Mouse (Mus musculus) lung, postnatal 0 days (tissue): ENCODE measurements around the gene Cnga1. TPM values are rescaled to one million over a fixed set of nuclear protein-coding genes. Genes with fewer than 3 reads are reported as not detected.
A peak's percentile ranks its signal among the peaks of the same experiment; 100 is the strongest.

Experiments
- ATAC-seq: fragments of 200-750 bp; cut with Nextera tagmentation; 2 replicates; pipeline ENCODE4 v1.8.0; 2017; ENCODE audit warnings: moderate library complexity
- DNase-seq: peaks from one replicate; pipeline ENCODE4 v3.0.0-alpha.2; 2016; ENCODE audit warnings: low spot score
- H3K27ac ChIP-seq: fragments of 300-500 bp; sonication (generic); 2 replicates; pipeline ENCODE4 v1.5.1; 2014; ENCODE audit warnings: antibody characterized with exemption, mild to moderate bottlenecking, low read length, mixed read lengths
- H3K27me3 ChIP-seq: fragments of 300-500 bp; sonication (generic); replicated peaks from 2 replicates; pipeline ENCODE4 v1.6.1; 2014; ENCODE audit warnings: low read length, mixed read lengths; ENCODE audit not compliant: insufficient read depth
- H3K36me3 ChIP-seq: fragments of 300-500 bp; sonication (generic); 2 replicates; pipeline ENCODE4 v1.6.1; 2014; ENCODE audit warnings: low read length, mixed read lengths; ENCODE audit not compliant: insufficient read depth
- H3K4me1 ChIP-seq: fragments of 300-500 bp; sonication (generic); 2 replicates; pipeline ENCODE4 v1.6.1; 2014; ENCODE audit warnings: antibody characterized with exemption, low read depth, low read length, mixed read lengths; ENCODE audit not compliant: insufficient read depth
- H3K4me2 ChIP-seq: fragments of 300-500 bp; sonication (generic); replicated peaks from 2 replicates; pipeline ENCODE4 v1.6.1; 2014; ENCODE audit warnings: low read depth, mild to moderate bottlenecking, low read length, moderate library complexity, mixed read lengths
- H3K4me3 ChIP-seq: fragments of 300-500 bp; sonication (generic); 2 replicates; pipeline ENCODE4 v1.5.1; 2014; ENCODE audit warnings: low read depth, low read length
- H3K9ac ChIP-seq: fragments of 300-500 bp; sonication (generic); replicated peaks from 2 replicates; pipeline ENCODE4 v1.6.1; 2014; ENCODE audit warnings: low read depth, mild to moderate bottlenecking
- H3K9me3 ChIP-seq: fragments of 300-500 bp; sonication (generic); 2 replicates; pipeline ENCODE4 v1.6.1; 2016; ENCODE audit warnings: low read length, mixed read lengths
- CTCF ChIP-seq: IDR thresholded peaks from 2 replicates; pipeline ENCODE4 v1.5.1; 2016; ENCODE audit warnings: antibody characterized with exemption, mild to moderate bottlenecking
- EP300 ChIP-seq: IDR thresholded peaks from 2 replicates; pipeline ENCODE4 v1.6.1; 2016; ENCODE audit warnings: antibody characterized with exemption, mild to moderate bottlenecking, control low read depth
- WGBS: fragments of 180-500 bp; shearing (Covaris S2); extraction: QIAGEN DNeasy Blood & Tissue Kit; methylation state at CpG from one replicate; pipeline ENCODE4 v1.1.7; 2014; 5-methylcytosine and 5-hydroxymethylcytosine counted together
- polyA plus RNA-seq: library from polyadenylated mRNA; unstranded; fragments of >200 nt; fragmentation: Nextera tagmentation; extraction: Ambion mirVana; gene quantifications from 2 replicates; pipeline ENCODE4 v1.2.1, GENCODE M21; 2015

Cnga1 gene
- polyA plus RNA-seq, 1 experiment from 2014 or later: not detected

DNA sequence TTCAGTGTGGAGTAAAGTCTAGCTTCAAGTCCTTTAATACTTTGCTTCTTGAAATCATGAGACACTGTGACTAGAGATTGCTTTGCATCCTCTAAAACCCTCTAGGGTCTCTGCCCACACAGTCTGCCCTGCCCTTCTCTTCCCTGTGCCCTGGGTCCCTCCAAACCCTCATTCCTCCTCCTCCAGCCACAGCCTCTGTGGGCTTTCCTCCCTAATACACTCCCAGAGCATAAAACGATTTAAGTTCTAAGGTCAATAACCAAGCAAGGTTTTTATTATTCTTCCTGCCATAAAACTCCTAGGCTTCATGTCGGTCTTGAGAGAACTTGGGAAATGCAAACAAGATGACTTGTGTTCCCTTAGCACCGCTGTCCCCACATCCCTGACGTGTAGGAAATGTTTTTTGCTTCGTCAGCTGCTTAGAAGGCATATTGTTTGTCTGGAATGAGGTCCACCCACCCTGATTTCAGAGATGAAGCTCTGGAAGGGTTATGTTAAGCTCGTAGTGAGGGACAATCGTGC is 12.3 kb upstream of the Cnga1 start:
- no peaks in the 10 kb centered on the region for H3K9me3 ChIP-seq
- H3K4me3 ChIP-seq: no peak overlapping the region
- 54% methylated on average over 7 of the region's 7 CpGs for WGBS
- no peak for DNase-seq
- no peaks in the 10 kb centered on the region for H3K4me1 ChIP-seq
- H3K9ac ChIP-seq: no peak overlapping the region
- no peak overlapping the region for H3K27ac ChIP-seq
- no peaks in the 10 kb centered on the region for H3K36me3 ChIP-seq
- H3K4me2 ChIP-seq: no peak overlapping the region
- no peaks in the 10 kb centered on the region for H3K27me3 ChIP-seq
- TF ChIP-seq EP300 (no peak), CTCF (no peak)
- no peak for ATAC-seq

- no peak overlapping the region for H3K4me2 ChIP-seq
- H3K4me3 ChIP-seq: no peak overlapping the region
- H3K4me1 ChIP-seq: no peaks in the 10 kb centered on the region
- ATAC-seq (no peak), DNase-seq (no peak)
- H3K27ac ChIP-seq: no peak overlapping the region
- H3K36me3 ChIP-seq: no peaks in the 10 kb centered on the region
- 36% methylated on average over 10 of the region's 10 CpGs for WGBS
- H3K9ac ChIP-seq: no peak overlapping the region
- no peaks in the 10 kb centered on the region for H3K9me3 ChIP-seq
- no peaks in the 10 kb centered on the region for H3K27me3 ChIP-seq
- TF ChIP-seq CTCF (no peak), EP300 (no peak)
Observed at GRCm38 (mm10) chr5:72653068-72653674, 9.1 kb upstream of the Cnga1 start.

DNA sequence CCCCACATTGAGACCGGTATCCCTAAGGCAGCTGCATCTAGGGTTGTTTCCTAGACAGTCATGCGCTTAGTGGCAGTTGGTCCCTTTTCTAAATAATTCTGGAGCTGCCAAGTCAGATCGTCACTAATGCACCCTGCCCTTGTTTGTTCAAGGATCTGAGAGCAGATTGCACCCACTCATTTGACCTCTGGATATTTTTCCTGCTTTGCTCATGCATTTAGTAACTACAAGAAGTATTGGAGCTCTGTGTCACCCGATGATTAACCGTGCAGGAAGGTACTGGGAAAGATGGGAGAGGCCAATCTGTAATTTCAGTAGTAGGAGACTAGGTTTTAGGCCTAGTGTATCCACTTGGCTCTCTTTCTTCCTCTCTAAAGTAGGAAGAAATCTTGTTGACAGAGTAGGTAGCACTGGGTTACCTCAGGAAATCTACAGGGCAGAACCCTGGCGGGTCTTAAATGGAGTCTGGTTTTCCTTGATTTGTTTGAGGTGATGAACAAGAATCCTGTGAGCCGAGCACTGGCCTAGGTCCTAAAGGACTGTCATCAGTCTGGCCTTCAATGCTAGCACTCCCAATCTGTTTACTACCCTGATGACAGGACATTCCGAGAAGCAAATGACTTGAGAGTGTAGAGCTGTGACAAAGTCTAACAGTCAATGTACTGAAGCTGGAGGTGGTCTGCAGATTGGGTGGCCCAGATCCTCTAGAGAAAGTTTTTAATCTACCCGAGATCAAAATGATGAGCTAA is 5.1 kb upstream of the Cnga1 start:
- Histone ChIP-seq H3K9ac (no peak overlapping the region), H3K27ac (no peak overlapping the region), H3K36me3 (no peaks in the 10 kb centered on the region), H3K4me3 (no peak overlapping the region), H3K27me3 (no peaks in the 10 kb centered on the region), H3K4me2 (peak overlapping the region; percentile 79; the same call in 1 of the 2 replicates), H3K9me3 (no peaks in the 10 kb centered on the region), H3K4me1 (no peaks in the 10 kb centered on the region)
- no peak for TF ChIP-seq CTCF
- TF ChIP-seq EP300: no peak
- DNase-seq: peak; percentile 47
- no peak for ATAC-seq
- WGBS: 64% methylated on average over 9 of the region's 9 CpGs

DNA sequence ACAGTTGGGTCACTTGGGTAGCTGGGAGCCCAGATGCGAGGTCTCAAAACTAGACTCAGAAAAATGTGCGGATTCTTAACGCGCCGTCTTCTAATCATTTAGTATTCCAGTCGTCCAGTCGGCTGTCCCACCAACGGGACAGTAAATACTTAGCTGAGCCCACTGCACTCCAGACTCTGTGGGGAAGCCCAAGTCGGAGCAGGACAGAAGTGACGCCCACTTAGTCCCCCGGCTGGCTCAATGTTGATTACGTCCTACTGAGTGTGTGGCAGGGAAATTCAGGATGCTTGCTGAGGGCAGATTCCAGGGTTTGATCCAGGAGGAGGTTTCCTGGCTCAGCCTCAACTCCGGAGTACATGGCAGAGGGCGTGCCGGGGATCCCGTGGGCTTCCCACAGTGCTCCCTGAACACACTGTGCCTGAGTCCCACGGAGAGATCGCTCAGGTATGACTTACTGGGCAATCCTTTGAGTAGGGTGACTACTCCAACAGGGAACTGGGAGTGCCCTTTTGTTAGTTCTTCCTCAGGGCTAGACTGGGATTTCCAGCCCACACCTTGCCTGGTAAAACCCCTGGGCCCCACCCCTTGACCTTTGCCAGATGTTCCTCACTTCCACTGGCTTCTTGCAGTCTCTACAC is 4.0 kb upstream of the Cnga1 start:
- H3K27me3 ChIP-seq: no peaks in the 10 kb centered on the region
- H3K27ac ChIP-seq: peak overlapping the region; percentile 59
- peak overlapping the region; percentile 39; the same call in 1 of the 2 replicates for H3K9ac ChIP-seq
- DNase-seq (peak; percentile 44), ATAC-seq (peak; percentile 36)
- TF ChIP-seq EP300: no peak
- no peak for TF ChIP-seq CTCF
- peak overlapping the region; percentile 48 for H3K4me3 ChIP-seq
- H3K9me3 ChIP-seq: no peaks in the 10 kb centered on the region
- no peaks in the 10 kb centered on the region for H3K4me1 ChIP-seq
- peak overlapping the region; percentile 79 for H3K4me2 ChIP-seq
- WGBS: 4% methylated on average over 18 of the region's 18 CpGs
- H3K36me3 ChIP-seq: no peaks in the 10 kb centered on the region

- under 1% methylated on average over 25 of the region's 25 CpGs for WGBS
- no peaks in the 10 kb centered on the region for H3K9me3 ChIP-seq
- no peaks in the 10 kb centered on the region for H3K4me1 ChIP-seq
- no peaks in the 10 kb centered on the region for H3K27me3 ChIP-seq
- H3K27ac ChIP-seq: peak within 1 kb of the TSS; percentile 59
- peak; percentile 39 for TF ChIP-seq CTCF
- TF ChIP-seq EP300: no peak
- H3K36me3 ChIP-seq: no peaks in the 10 kb centered on the region
- peak within 1 kb of the TSS; percentile 39; the same call in 1 of the 2 replicates for H3K9ac ChIP-seq
- peak within 1 kb of the TSS; percentile 48 for H3K4me3 ChIP-seq
- peak; percentile 95 for ATAC-seq
- peak; percentile 92 for DNase-seq
- H3K4me2 ChIP-seq: peak within 1 kb of the TSS; percentile 79
Observed at GRCm38 (mm10) chr5:72647418-72647907, 3.4 kb upstream of the Cnga1 start, which contains the start of gene Nipal1. Gene Nipal1, plus strand, starts transcription at chr5:72647795.

GRCm38 (mm10) chr5:72646996-72647395 is 2.9 kb upstream of the Cnga1 start:
- H3K9me3 ChIP-seq: no peaks in the 10 kb centered on the region
- no peaks in the 10 kb centered on the region for H3K36me3 ChIP-seq
- peak overlapping the region; percentile 32; the same call in 1 of the 2 replicates for H3K27ac ChIP-seq
- peak overlapping the region; percentile 48 for H3K4me3 ChIP-seq
- DNase-seq (peak; percentile 45), ATAC-seq (peak; percentile 10)
- no peaks in the 10 kb centered on the region for H3K27me3 ChIP-seq
- WGBS: 23% methylated on average over 10 of the region's 10 CpGs
- TF ChIP-seq EP300 (no peak), CTCF (no peak)
- no peaks in the 10 kb centered on the region for H3K4me1 ChIP-seq
- 0 out of 2 replicates have a peak overlapping the region, but pooled peaks have one; percentile 39 for H3K9ac ChIP-seq
- H3K4me2 ChIP-seq: peak overlapping the region; percentile 79
